Mouse (Mus musculus): ENCODE measurements around the gene Olfm1.
A peak's percentile ranks its signal among the peaks of the same experiment; 100 is the strongest.

Gene Olfm1

DNA sequence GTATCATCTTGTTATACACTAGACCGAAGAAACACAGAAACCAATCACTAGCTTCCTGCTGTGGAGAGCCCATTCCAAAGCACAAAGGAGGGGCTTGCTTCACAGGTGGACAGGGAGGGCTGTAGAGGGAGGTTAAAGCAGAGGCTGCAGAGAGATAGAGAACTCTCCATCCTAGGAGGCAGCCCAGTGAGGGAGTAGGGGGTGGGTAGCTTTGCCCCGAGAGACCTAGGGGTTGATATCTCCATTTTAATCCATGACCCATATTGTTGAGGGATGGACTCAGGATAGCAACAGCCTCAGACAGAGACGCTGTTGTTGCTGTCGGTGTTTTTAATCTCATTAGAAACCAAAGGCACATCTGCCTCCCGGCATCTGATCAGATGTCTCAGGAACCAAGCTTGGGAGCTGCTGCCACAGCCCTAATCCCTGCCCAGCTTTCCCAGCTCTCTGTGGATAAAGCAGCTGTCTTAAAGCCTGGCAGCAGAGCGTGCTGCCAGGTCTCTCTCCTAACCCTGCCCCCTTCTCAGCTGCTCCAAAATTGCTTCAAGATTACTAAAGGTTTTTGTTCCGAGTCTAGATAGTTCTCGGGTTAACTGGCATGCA is 34.9 kb downstream of the Olfm1 start:
- no peak for ATAC-seq (ENCODE audit: insufficient number of reproducible peaks, low FRiP score, low TSS enrichment)

DNA sequence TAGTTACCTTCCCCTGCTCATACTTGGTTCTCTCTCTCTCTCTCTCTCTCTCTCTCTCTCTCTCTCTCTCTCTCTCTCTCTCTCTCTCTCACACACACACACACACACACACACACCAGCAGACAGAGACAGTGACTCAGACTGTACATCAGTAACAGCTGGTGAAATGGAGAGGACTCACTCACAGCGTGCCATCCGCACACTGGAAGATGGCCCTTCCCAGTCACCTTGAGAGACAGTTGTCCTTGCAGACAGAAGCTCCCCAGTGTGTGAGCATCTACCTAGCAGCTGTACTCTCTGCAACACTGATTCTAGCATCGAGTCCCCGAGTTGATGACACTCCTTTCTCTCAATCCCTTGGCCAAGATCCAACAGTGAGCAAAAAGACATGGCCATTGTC is 35.6 kb downstream of the Olfm1 start:
- no peak for ATAC-seq (ENCODE audit: insufficient number of reproducible peaks, low FRiP score, low TSS enrichment)

DNA sequence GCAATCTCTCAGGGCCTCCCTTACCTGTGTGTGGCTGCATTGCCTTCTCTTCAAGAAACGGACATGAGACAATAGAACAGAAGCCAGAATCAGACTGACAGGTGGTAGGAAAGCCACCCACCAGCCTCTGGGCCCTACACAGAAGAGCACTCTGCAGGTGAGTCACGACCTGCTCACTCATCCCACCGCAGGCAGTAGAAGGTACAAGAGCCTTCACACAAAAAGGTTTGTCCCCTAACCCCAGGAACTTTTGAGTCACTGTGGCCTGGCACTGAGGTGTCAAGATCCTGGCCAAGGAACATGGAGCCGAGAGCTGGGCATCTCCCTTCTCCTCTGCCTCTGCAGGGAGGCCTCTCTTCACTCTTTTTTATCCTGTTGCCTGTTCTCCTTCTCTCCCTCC is 42.3 kb downstream of the Olfm1 start:
- no peak for ATAC-seq (ENCODE audit: insufficient number of reproducible peaks, low FRiP score, low TSS enrichment)

GRCm38 (mm10) chr2:28236447-28236846 is 43.7 kb downstream of the Olfm1 start:
- ATAC-seq (ENCODE audit: insufficient number of reproducible peaks, low FRiP score, low TSS enrichment) = no peak

DNA sequence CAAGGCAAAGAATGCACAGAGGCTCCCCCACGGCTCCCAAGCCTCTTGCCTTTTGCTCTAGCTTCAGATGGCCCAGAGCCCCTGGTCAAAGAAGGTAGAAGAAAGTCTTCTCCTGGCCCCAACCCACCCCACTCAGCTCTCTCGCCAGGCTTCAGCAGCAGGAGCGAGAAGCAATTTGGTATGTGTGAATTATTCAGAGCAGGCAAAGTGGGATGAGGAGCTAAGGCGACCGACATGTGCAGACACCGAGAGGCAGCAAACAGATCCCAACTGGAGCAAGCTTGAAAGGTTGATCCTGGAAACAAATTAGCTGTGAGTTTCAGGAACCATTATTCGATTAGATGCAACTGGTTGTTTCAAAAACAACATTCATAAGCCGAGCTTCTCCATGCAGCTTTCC is 46.8 kb downstream of the Olfm1 start:
- no peak for ATAC-seq (ENCODE audit: insufficient number of reproducible peaks, low FRiP score, low TSS enrichment)

DNA sequence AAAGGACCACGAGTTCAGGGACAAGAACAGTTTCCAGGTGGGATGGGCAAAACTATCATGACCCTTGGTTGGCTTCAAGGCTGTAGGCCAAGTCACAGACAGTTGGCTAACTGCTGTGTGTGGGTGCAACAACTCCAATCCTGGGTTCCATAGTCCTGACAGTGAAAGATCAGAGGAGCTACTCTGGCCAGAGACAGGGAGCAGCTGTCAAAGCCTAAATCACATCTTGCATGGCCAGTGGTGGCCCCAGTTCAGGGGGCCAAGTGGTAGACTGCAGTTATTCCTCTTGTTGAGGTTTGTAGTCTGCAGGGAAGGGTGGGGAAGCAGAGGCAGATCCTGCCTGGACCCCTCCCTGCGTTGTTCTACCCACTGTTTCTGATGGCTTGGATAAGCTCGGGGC is 48.1 kb downstream of the Olfm1 start:
- no peak for ATAC-seq (ENCODE audit: insufficient number of reproducible peaks, low FRiP score, low TSS enrichment)

- ATAC-seq (ENCODE audit: insufficient number of reproducible peaks, low FRiP score, low TSS enrichment) = no peak
These were observed 48.9 kb downstream of the Olfm1 start for GRCm38 (mm10) chr2:28241520-28242221.

- no peak for ATAC-seq (ENCODE audit: insufficient number of reproducible peaks, low FRiP score, low TSS enrichment)
These were observed 49.4 kb downstream of the Olfm1 start for GRCm38 (mm10) chr2:28242222-28242543.

- ATAC-seq (ENCODE audit: insufficient number of reproducible peaks, low FRiP score, low TSS enrichment) = peak; percentile 54; the same call in 1 of the 2 replicates
These were observed 52.0 kb downstream of the Olfm1 start for GRCm38 (mm10) chr2:28244667-28245395.

GRCm38 (mm10) chr2:28246110-28246653 is 53.4 kb downstream of the Olfm1 start:
- no peak for ATAC-seq (ENCODE audit: insufficient number of reproducible peaks, low FRiP score, low TSS enrichment)

- ATAC-seq (ENCODE audit: insufficient number of reproducible peaks, low FRiP score, low TSS enrichment) = no peak
These were observed 54.3 kb downstream of the Olfm1 start for GRCm38 (mm10) chr2:28247098-28247497.

DNA sequence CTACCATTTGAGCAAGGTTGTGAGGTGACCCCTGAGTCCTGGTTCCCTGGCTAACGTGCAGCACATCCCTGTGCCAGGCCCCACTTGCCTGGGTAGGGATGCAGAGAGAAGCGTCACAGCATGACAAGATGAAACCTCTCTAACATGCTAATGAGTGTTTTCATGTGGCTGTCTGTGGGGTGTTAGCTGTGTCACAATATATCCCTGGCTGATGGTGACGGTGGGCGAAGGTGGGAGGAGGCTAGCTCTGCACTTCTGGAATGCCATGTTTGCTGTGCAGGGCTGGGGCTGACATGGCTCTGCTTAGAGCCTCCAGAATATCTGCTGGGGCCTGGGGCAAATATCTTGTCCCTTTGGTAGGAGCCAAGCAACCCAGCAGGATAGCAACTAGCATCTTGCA is 59.8 kb downstream of the Olfm1 start:
- no peak for ATAC-seq (ENCODE audit: insufficient number of reproducible peaks, low FRiP score, low TSS enrichment)

- ATAC-seq (ENCODE audit: insufficient number of reproducible peaks, low FRiP score, low TSS enrichment) = no peak
These were observed 63.2 kb downstream of the Olfm1 start for GRCm38 (mm10) chr2:28256029-28256428.

DNA sequence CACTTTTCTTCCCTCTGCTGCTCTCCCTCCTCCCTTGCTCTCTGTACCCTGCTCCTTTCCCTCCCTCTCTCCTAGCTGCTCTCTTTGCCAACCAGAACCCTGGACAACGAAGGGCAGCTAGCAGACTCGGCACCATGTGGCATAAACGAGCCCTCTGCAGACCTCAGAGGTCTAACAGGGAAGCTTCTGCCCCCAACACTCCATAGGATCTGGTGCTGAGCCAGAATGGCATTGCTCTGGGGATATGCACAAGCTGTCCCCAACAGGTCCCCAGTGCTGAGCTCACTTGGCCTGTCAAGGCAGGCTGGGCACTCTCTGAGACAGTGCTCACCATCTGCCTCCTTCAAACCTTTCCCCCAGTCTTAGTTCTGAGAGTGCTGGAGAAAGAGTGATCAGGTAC is 68.6 kb downstream of the Olfm1 start:
- ATAC-seq (ENCODE audit: insufficient number of reproducible peaks, low FRiP score, low TSS enrichment) = peak; percentile 81

- ATAC-seq (ENCODE audit: insufficient number of reproducible peaks, low FRiP score, low TSS enrichment) = no peak
These were observed 75.0 kb downstream of the Olfm1 start for GRCm38 (mm10) chr2:28267776-28268275.

- peak; percentile 72 for ATAC-seq (ENCODE audit: insufficient number of reproducible peaks, low FRiP score, low TSS enrichment)
These were observed 77.8 kb downstream of the Olfm1 start for GRCm38 (mm10) chr2:28270561-28270960.

- no peak for ATAC-seq (ENCODE audit: insufficient number of reproducible peaks, low FRiP score, low TSS enrichment)
These were observed 79.6 kb downstream of the Olfm1 start for GRCm38 (mm10) chr2:28272218-28272965.

DNA sequence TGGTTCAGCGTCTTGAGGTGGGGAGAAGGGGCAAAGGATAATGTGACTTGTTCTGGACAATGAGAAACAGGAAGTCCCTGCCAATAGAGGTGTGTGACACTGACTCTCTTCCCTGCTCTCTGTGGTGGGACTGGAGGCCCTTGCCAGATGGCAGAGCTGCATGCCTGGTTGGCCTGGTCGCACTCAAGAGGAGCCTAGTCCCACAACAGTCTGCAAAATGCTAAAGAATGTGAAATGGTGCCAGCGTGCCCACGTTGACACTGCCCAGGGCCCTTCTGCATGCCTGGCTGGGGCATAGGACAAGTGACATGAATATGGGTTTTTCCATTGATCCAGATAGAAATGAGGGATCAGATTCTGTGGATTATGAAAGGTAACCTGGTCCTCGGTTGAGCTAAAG is 81.2 kb downstream of the Olfm1 start:
- ATAC-seq (ENCODE audit: insufficient number of reproducible peaks, low FRiP score, low TSS enrichment) = no peak

- ATAC-seq (ENCODE audit: insufficient number of reproducible peaks, low FRiP score, low TSS enrichment) = no peak
These were observed 82.6 kb downstream of the Olfm1 start for GRCm38 (mm10) chr2:28275345-28275744.

DNA sequence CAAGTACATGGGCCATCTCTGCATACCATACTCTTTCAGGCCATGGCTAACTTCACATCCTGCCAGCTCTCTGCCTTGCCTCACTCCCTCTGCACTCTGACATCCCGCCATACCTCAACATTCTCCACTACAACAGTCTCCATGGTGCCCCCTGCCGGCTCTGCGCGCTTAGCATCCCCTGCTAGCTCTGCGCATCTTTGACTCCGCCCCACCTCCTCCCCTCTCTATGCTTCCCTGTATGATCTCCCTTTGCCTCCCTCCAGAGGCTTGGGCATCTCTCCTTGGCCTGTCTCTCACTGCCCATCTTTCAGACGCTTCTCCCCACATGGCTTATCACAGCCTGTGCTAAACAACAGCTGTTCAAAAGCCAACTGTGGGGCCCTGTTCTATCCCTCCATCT is 85.4 kb downstream of the Olfm1 start:
- 0 out of 2 replicates have a peak, but pooled peaks have one; percentile 57 for ATAC-seq (ENCODE audit: insufficient number of reproducible peaks, low FRiP score, low TSS enrichment)
